Mouse (Mus musculus) testis, adult 2 months (tissue): Measurements from ENCODE around the gene Itgb3. TPM values are rescaled to one million over a fixed set of nuclear protein-coding genes. Genes with fewer than 3 reads are reported as not detected.

Experiments used
- H3K27ac ChIP-seq: fragments of 200-500 bp; 2 replicates; pipeline ENCODE4 v1.5.1; 2012; ENCODE audit warnings: low read depth, low read length; ENCODE audit not compliant: control insufficient read depth, insufficient read depth
- H3K27me3 ChIP-seq: fragments of 200-500 bp; 2 replicates; pipeline ENCODE4 v1.6.1; 2012; ENCODE audit warnings: mild to moderate bottlenecking, low read length, moderate library complexity; ENCODE audit not compliant: control insufficient read depth, insufficient read depth
- H3K36me3 ChIP-seq: fragments of 200-500 bp; 2 replicates; pipeline ENCODE4 v1.6.1; 2012; ENCODE audit warnings: mild to moderate bottlenecking, low read length; ENCODE audit not compliant: control insufficient read depth, insufficient read depth
- H3K4me1 ChIP-seq: fragments of 200-500 bp; 2 replicates; pipeline ENCODE4 v1.6.1; 2012; ENCODE audit warnings: low read length; ENCODE audit not compliant: control insufficient read depth, insufficient read depth
- H3K4me3 ChIP-seq: fragments of 200-500 bp; 2 replicates; pipeline ENCODE4 v1.5.1; 2012; ENCODE audit warnings: low read depth, mild to moderate bottlenecking, low read length, moderate library complexity, mixed read lengths; ENCODE audit not compliant: control insufficient read depth
- CTCF ChIP-seq: fragments of 200-500 bp; IDR thresholded peaks from 2 replicates; pipeline ENCODE4 v1.5.1; 2012; ENCODE audit warnings: low read depth, mild to moderate bottlenecking, inconsistent platforms, low read length, moderate library complexity; ENCODE audit not compliant: control insufficient read depth, insufficient read depth, insufficient replicate concordance
- POLR2A ChIP-seq: fragments of 200-500 bp; IDR thresholded peaks from 2 replicates; pipeline ENCODE4 v1.6.1; 2012; ENCODE audit warnings: low read depth, mild to moderate bottlenecking, inconsistent platforms, low read length, moderate library complexity; ENCODE audit not compliant: control insufficient read depth
- polyA plus RNA-seq: library from polyadenylated mRNA; depleted of rRNA; stranded (reverse); fragments of >200 nt; gene quantifications from 2 replicates; pipeline ENCODE4 v1.2.3, GENCODE M21; 2012

Gene Itgb3
- polyA plus RNA-seq, 1 experiment = 1.4 TPM

GRCm38 (mm10) chr11:104631306-104631705 is 23.5 kb downstream of the Itgb3 start:
- no peak overlapping the region for H3K27ac ChIP-seq
- H3K4me3 ChIP-seq = no peak overlapping the region
- H3K36me3 ChIP-seq = no peaks in the 10 kb centered on the region

GRCm38 (mm10) chr11:104637010-104637409 is 29.2 kb downstream of the Itgb3 start:
- Histone ChIP-seq H3K4me3 (no peak overlapping the region), H3K36me3 (no peaks in the 10 kb centered on the region), H3K27ac (no peak overlapping the region), H3K27me3 (no peaks in the 10 kb centered on the region), H3K4me1 (no peaks in the 10 kb centered on the region)
- TF ChIP-seq POLR2A = no peak
- no peak for TF ChIP-seq CTCF

More at GRCm38 (mm10) chr11:104631306-104631705, 23.5 kb downstream of the Itgb3 start:
- TF ChIP-seq CTCF = no peak
- TF ChIP-seq POLR2A = no peak
- Histone ChIP-seq H3K4me1 (no peaks in the 10 kb centered on the region), H3K27me3 (no peaks in the 10 kb centered on the region)

GRCm38 (mm10) chr11:104638006-104638405 is 30.2 kb downstream of the Itgb3 start:
- no peaks in the 10 kb centered on the region for H3K27me3 ChIP-seq
- no peak for TF ChIP-seq POLR2A
- TF ChIP-seq CTCF = no peak

GRCm38 (mm10) chr11:104638906-104639305 is 31.1 kb downstream of the Itgb3 start:
- Histone ChIP-seq H3K27me3 (no peaks in the 10 kb centered on the region), H3K27ac (no peak overlapping the region), H3K36me3 (no peaks in the 10 kb centered on the region)

More at GRCm38 (mm10) chr11:104638006-104638405, 30.2 kb downstream of the Itgb3 start:
- Histone ChIP-seq H3K27ac (no peak overlapping the region), H3K36me3 (no peaks in the 10 kb centered on the region), H3K4me3 (no peak overlapping the region), H3K4me1 (no peaks in the 10 kb centered on the region)

GRCm38 (mm10) chr11:104639634-104640033 is 31.8 kb downstream of the Itgb3 start:
- TF ChIP-seq POLR2A (no peak), CTCF (no peak)
- Histone ChIP-seq H3K36me3 (no peaks in the 10 kb centered on the region), H3K4me3 (no peak overlapping the region), H3K27ac (no peak overlapping the region), H3K27me3 (no peaks in the 10 kb centered on the region), H3K4me1 (no peaks in the 10 kb centered on the region)

More at GRCm38 (mm10) chr11:104638906-104639305, 31.1 kb downstream of the Itgb3 start:
- Histone ChIP-seq H3K4me3 (no peak overlapping the region), H3K4me1 (no peaks in the 10 kb centered on the region)
- no peak for TF ChIP-seq CTCF
- TF ChIP-seq POLR2A = no peak

GRCm38 (mm10) chr11:104640894-104641293 is 33.1 kb downstream of the Itgb3 start:
- no peak for TF ChIP-seq POLR2A
- TF ChIP-seq CTCF = no peak
- Histone ChIP-seq H3K4me1 (no peaks in the 10 kb centered on the region), H3K4me3 (no peak overlapping the region), H3K27me3 (no peaks in the 10 kb centered on the region), H3K36me3 (no peaks in the 10 kb centered on the region), H3K27ac (no peak overlapping the region)

- Histone ChIP-seq H3K27me3 (no peaks in the 10 kb centered on the region), H3K36me3 (no peaks in the 10 kb centered on the region), H3K4me3 (no peak overlapping the region), H3K27ac (no peak overlapping the region), H3K4me1 (no peaks in the 10 kb centered on the region)
- TF ChIP-seq CTCF (no peak), POLR2A (no peak)
Measured at GRCm38 (mm10) chr11:104643236-104643635, 35.4 kb downstream of the Itgb3 start.

GRCm38 (mm10) chr11:104645402-104645801 is 37.6 kb downstream of the Itgb3 start:
- no peak overlapping the region for H3K4me3 ChIP-seq
- H3K27ac ChIP-seq = no peak overlapping the region
- H3K4me1 ChIP-seq = no peaks in the 10 kb centered on the region; the same call in 1 of the 2 replicates
- H3K36me3 ChIP-seq = no peaks in the 10 kb centered on the region
- H3K27me3 ChIP-seq = no peaks in the 10 kb centered on the region
- TF ChIP-seq POLR2A = no peak
- TF ChIP-seq CTCF = no peak
